ENCODE assay signal across 11 mouse cellular contexts in genomic region chr3:89187690-89188477, GRCm38 (mm10). TPM values are rescaled to one million over a fixed set of nuclear protein-coding genes. Genes with fewer than 3 reads are reported as not detected.
DNase-seq lines count a peak whose midpoint lies in the region; ATAC-seq and TF ChIP-seq lines count a peak whose summit lies in the region.
"Had no signal": no experiment of that assay in that cellular context is flagged by ENCODE, and none has a peak within 500 bp of the region (broad histone marks: within the 10 kb centered on the region; RNA-seq: fewer than 3 reads in every experiment).

No protein-coding gene starts in this region.

- H3K4me2 ChIP-seq in forebrain, embryonic 11.5 days (ENCODE audit: low read depth, low read length, severe bottlenecking), result no peak overlapping the region
- no peak overlapping the region for H3K4me2 ChIP-seq in forebrain, postnatal 0 days (ENCODE audit: low read depth)
- H3K4me2 ChIP-seq: neural tube, embryonic 13.5 days had no signal

- intact Hi-C loops in gastrocnemius, postnatal 36 days (cut with DNase I), result no loop called here

- no peak for TF ChIP-seq CTCF in forebrain, postnatal 0 days (IDR thresholded peaks at IDR 0.05; ENCODE audit: low read depth)
- TF ChIP-seq CTCF in liver, adult 2 months (IDR thresholded peaks at IDR 0.05; ENCODE audit: low read depth, low read length), result no peak
- TF ChIP-seq CTCF in Patski (IDR thresholded peaks at IDR 0.05), result no peak

- in situ Hi-C loops in Patski (cut with MboI; ENCODE audit: low pct_unique_long_range_greater_than_20kb), result no loop called here

- no peaks in the 10 kb centered on the region for H3K36me3 ChIP-seq in forebrain, embryonic 11.5 days (ENCODE audit: control insufficient read depth, insufficient read depth, low read length)
- H3K36me3 ChIP-seq in forebrain, postnatal 0 days (ENCODE audit: insufficient read depth), result peaks cover 19% of the 10 kb centered on the region
- H3K36me3 ChIP-seq in liver, adult 2 months (ENCODE audit: control insufficient read depth, insufficient read depth, low read length), result no peaks in the 10 kb centered on the region

- no peak for DNase-seq in forebrain, embryonic 11.5 days (ENCODE audit: low spot score)
- DNase-seq in forebrain, postnatal 0 days, result no peak
- DNase-seq in liver, adult 2 months (ENCODE audit: extremely low read depth, low read depth, low spot score), result no peak
- DNase-seq in liver (no peak), Patski (ENCODE audit: low read depth, low spot score) (no peak)
- DNase-seq in thymus, adult 18-20 months, result peak; percentile 50 to 68
- DNase-seq in frontal cortex, postnatal 10 days (ENCODE audit: low spot score in 2 of 2), result no peak
- DNase-seq in gastrocnemius, postnatal 36 days, result no peak

- no peak for TF ChIP-seq POLR2A in liver, adult 2 months (IDR thresholded peaks at IDR 0.05; ENCODE audit: extremely low read depth, insufficient read depth, low read length)

- 56% methylated on average over 18 of the region's 18 CpGs for WGBS in forebrain, embryonic 11.5 days
- 54% methylated on average over 18 of the region's 18 CpGs for WGBS in forebrain, postnatal 0 days
- WGBS in liver, adult 2 months, result 95% methylated on average over 18 of the region's 18 CpGs

- H3K4me1 ChIP-seq in forebrain, embryonic 11.5 days (replicated peaks; ENCODE audit: control insufficient read depth, insufficient read depth, low read length), result peaks cover 23% of the 10 kb centered on the region
- H3K4me1 ChIP-seq in forebrain, postnatal 0 days (ENCODE audit: insufficient read depth), result peaks cover 15% of the 10 kb centered on the region; the same call in 1 of the 2 replicates
- no peaks in the 10 kb centered on the region for H3K4me1 ChIP-seq in liver, adult 2 months (ENCODE audit: control insufficient read depth, insufficient read depth, low read length)

- ATAC-seq in forebrain, embryonic 11.5 days (replicated peaks; ENCODE audit: low FRiP score), result no peak
- ATAC-seq in forebrain, postnatal 0 days, result no peak
- peak; percentile 5 for ATAC-seq in Patski
- ATAC-seq: hindbrain, embryonic 16.5 days had no signal

- POLR2A ChIA-PET in Patski (lab: Charles Lee), result interaction anchor here (1.4 kb wide), 1 partner anchor 11 kb away, joined by 6 read pairs; the partner anchor contains the start of gene Scamp3

- peak overlapping the region; percentile 27; the same call in 1 of the 2 replicates for H3K9ac ChIP-seq in forebrain, embryonic 11.5 days (ENCODE audit: low read length)
- H3K9ac ChIP-seq in forebrain, postnatal 0 days, result no peak overlapping the region
- no peak overlapping the region for H3K9ac ChIP-seq in liver, adult 2 months (ENCODE audit: low read depth, low read length)
- H3K9ac ChIP-seq: liver, embryonic 14.5 days had no signal

- CTCF ChIA-PET in Patski (lab: Charles Lee), result interaction anchor here (1.1 to 2.9 kb wide), 4 partner anchors 10 to 73 kb away, joined by 3 to 12 read pairs (median 4); partner anchors contain the start of gene Scamp3

- H3K79me2 ChIP-seq in liver, adult 2 months (ENCODE audit: control insufficient read depth, insufficient read depth, low read length), result no peaks in the 10 kb centered on the region

- no peaks in the 10 kb centered on the region for H3K27me3 ChIP-seq in forebrain, embryonic 11.5 days (ENCODE audit: control insufficient read depth, insufficient read depth, low read length)
- H3K27me3 ChIP-seq in forebrain, postnatal 0 days (ENCODE audit: insufficient read depth, low read length), result no peaks in the 10 kb centered on the region
- H3K27me3 ChIP-seq in liver, adult 2 months (ENCODE audit: control insufficient read depth, insufficient read depth, low read length), result no peaks in the 10 kb centered on the region
- H3K27me3 ChIP-seq in Patski, result no peaks in the 10 kb centered on the region
- H3K27me3 ChIP-seq: neural tube, embryonic 13.5 days had no signal

- H3K4me3 ChIP-seq in forebrain, embryonic 11.5 days (ENCODE audit: low read depth, low read length), result no peak overlapping the region
- no peak overlapping the region for H3K4me3 ChIP-seq in forebrain, postnatal 0 days (ENCODE audit: low read depth, low read length)
- H3K4me3 ChIP-seq in liver, adult 2 months (ENCODE audit: insufficient read depth, low read depth, low read length), result peak overlapping the region; percentile 23; the same call in 1 of the 2 replicates
- H3K4me3 ChIP-seq: neural tube, embryonic 13.5 days had no signal

- H3K27ac ChIP-seq in forebrain, embryonic 11.5 days (ENCODE audit: low read depth, low read length), result no peak overlapping the region
- H3K27ac ChIP-seq in forebrain, postnatal 0 days (ENCODE audit: low read depth, low read length), result no peak overlapping the region
- peak overlapping the region; percentile 7; the same call in 1 of the 2 replicates for H3K27ac ChIP-seq in liver, adult 2 months (replicated peaks; ENCODE audit: insufficient read depth, low read depth, low read length)
- H3K27ac ChIP-seq: liver, embryonic 14.5 days; neural tube, embryonic 13.5 days had no signal

- H3K9me3 ChIP-seq in forebrain, embryonic 11.5 days (ENCODE audit: control insufficient read depth, low read length), result no peaks in the 10 kb centered on the region
- H3K9me3 ChIP-seq in forebrain, postnatal 0 days (ENCODE audit: low read length), result no peaks in the 10 kb centered on the region
- H3K9me3 ChIP-seq: neural tube, embryonic 13.5 days had no signal

RNA-seq across cellular contexts. Expression of gene Fam189b, which starts 4.9 kb away (rescaled TPM):
- 26.3 and 27.8 TPM in 2 replicates for polyA plus RNA-seq in forebrain, embryonic 11.5 days (2014; fragmentation: Nextera tagmentation; extraction: Ambion mirVana)
- total RNA-seq in forebrain, postnatal 0 days (2014; rRNA removed), result 8.9 and 12.7 TPM in 2 replicates
- polyA plus RNA-seq in forebrain, postnatal 0 days (2015; fragmentation: Nextera tagmentation; extraction: Ambion mirVana), result 23.8 and 31.8 TPM in 2 replicates
- 0.09 and 0.54 TPM in 2 replicates for total RNA-seq in liver, adult 2 months (2014; rRNA removed)
- polyA plus RNA-seq in liver, adult 2 months (2012; rRNA removed), result 1.8 and 4.1 TPM in 2 replicates
- polyA plus RNA-seq in Patski (2021), result 37.6 TPM
- total RNA-seq in gastrocnemius, postnatal 36 days (2021), result 10 to 100 TPM; 16.1 to 17.5 TPM

RNA-seq across cellular contexts. Expression of gene Scamp3, which starts 10.6 kb away (rescaled TPM):
- polyA plus RNA-seq in forebrain, embryonic 11.5 days (2014; fragmentation: Nextera tagmentation; extraction: Ambion mirVana), result 92.5 and 107 TPM in 2 replicates
- total RNA-seq in forebrain, postnatal 0 days (2014; rRNA removed), result 44.3 and 63.7 TPM in 2 replicates
- polyA plus RNA-seq in forebrain, postnatal 0 days (2015; fragmentation: Nextera tagmentation; extraction: Ambion mirVana), result 116 and 124 TPM in 2 replicates
- 9.1 and 15.6 TPM in 2 replicates for total RNA-seq in liver, adult 2 months (2014; rRNA removed)
- 105 and 120 TPM in 2 replicates for polyA plus RNA-seq in liver, adult 2 months (2012; rRNA removed)
- 175 TPM for polyA plus RNA-seq in Patski (2021)
- total RNA-seq in gastrocnemius, postnatal 36 days (2021), result 10 to 100 TPM; 33.8 to 36.0 TPM

RNA-seq across cellular contexts. Expression of gene Gba, which starts 14.8 kb away (rescaled TPM):
- polyA plus RNA-seq in forebrain, embryonic 11.5 days (2014; fragmentation: Nextera tagmentation; extraction: Ambion mirVana), result 32.4 and 37.7 TPM in 2 replicates
- 46.9 and 51.1 TPM in 2 replicates for total RNA-seq in forebrain, postnatal 0 days (2014; rRNA removed)
- 40.4 and 41.7 TPM in 2 replicates for polyA plus RNA-seq in forebrain, postnatal 0 days (2015; fragmentation: Nextera tagmentation; extraction: Ambion mirVana)
- total RNA-seq in liver, adult 2 months (2014; rRNA removed), result 24.1 and 32.7 TPM in 2 replicates
- polyA plus RNA-seq in liver, adult 2 months (2012; rRNA removed), result 33.2 and 36.6 TPM in 2 replicates
- polyA plus RNA-seq in Patski (2021), result 141 TPM
- 10 to 100 TPM; 18.2 to 18.6 TPM for total RNA-seq in gastrocnemius, postnatal 36 days (2021)

RNA-seq across cellular contexts. Expression of gene Clk2, which starts 23.3 kb away (rescaled TPM):
- 34.7 and 40.8 TPM in 2 replicates for polyA plus RNA-seq in forebrain, embryonic 11.5 days (2014; fragmentation: Nextera tagmentation; extraction: Ambion mirVana)
- total RNA-seq in forebrain, postnatal 0 days (2014; rRNA removed), result 35.6 and 43.1 TPM in 2 replicates
- polyA plus RNA-seq in forebrain, postnatal 0 days (2015; fragmentation: Nextera tagmentation; extraction: Ambion mirVana), result 11.2 and 12.8 TPM in 2 replicates
- total RNA-seq in liver, adult 2 months (2014; rRNA removed), result 7.4 and 9.3 TPM in 2 replicates
- polyA plus RNA-seq in liver, adult 2 months (2012; rRNA removed), result 14.6 and 23.9 TPM in 2 replicates
- 74.8 TPM for polyA plus RNA-seq in Patski (2021)
- 10 to 100 TPM; 15.0 to 16.5 TPM for total RNA-seq in gastrocnemius, postnatal 36 days (2021)

RNA-seq across cellular contexts. Expression of gene Thbs3, which starts 27.1 kb away (rescaled TPM):
- 63.3 and 69.9 TPM in 2 replicates for polyA plus RNA-seq in forebrain, embryonic 11.5 days (2014; fragmentation: Nextera tagmentation; extraction: Ambion mirVana)
- total RNA-seq in forebrain, postnatal 0 days (2014; rRNA removed), result 53.6 and 74.1 TPM in 2 replicates
- 31.1 and 42.8 TPM in 2 replicates for polyA plus RNA-seq in forebrain, postnatal 0 days (2015; fragmentation: Nextera tagmentation; extraction: Ambion mirVana)
- total RNA-seq in liver, adult 2 months (2014; rRNA removed), result 0.92 and 1.4 TPM in 2 replicates
- polyA plus RNA-seq in liver, adult 2 months (2012; rRNA removed), result 0.85 and 1.2 TPM in 2 replicates
- polyA plus RNA-seq in Patski (2021), result 86.6 TPM
- 1 to 10 TPM; 6.9 to 8.0 TPM for total RNA-seq in gastrocnemius, postnatal 36 days (2021)

Comparison
In these comparisons a context has a peak if more than half of its experiments do, and no peak if none do; other contexts are left out.
1. DNase-seq: peak in thymus, adult 18-20 months (2 of 2); none in forebrain, embryonic 11.5 days (single experiment), forebrain, postnatal 0 days (single experiment), liver, adult 2 months (single experiment), liver (single experiment), Patski (single experiment), frontal cortex, postnatal 10 days (0 of 2) and gastrocnemius, postnatal 36 days (0 of 2).